Mouse (Mus musculus) G1E-ER4 (cell line): ENCODE measurements around the gene Glis3. TPM values are rescaled to one million over a fixed set of nuclear protein-coding genes. Genes with fewer than 3 reads are reported as not detected.

Source experiments
- GATA1 ChIP-seq: IDR thresholded peaks from one replicate; pipeline ENCODE4 v1.8.0; 2012; ENCODE audit warnings: low read length, inconsistent platforms
- polyA plus RNA-seq: library from polyadenylated mRNA; stranded (reverse); fragments of >175 nt; gene quantifications from 2 replicates; pipeline ENCODE4 v1.2.3, GENCODE M21; 2012

The Glis3 gene
- polyA plus RNA-seq, 1 experiment: not detected

- no peak for TF ChIP-seq GATA1
These were observed 305.4 kb downstream of the Glis3 start for GRCm38 (mm10) chr19:28374524-28374923.

DNA sequence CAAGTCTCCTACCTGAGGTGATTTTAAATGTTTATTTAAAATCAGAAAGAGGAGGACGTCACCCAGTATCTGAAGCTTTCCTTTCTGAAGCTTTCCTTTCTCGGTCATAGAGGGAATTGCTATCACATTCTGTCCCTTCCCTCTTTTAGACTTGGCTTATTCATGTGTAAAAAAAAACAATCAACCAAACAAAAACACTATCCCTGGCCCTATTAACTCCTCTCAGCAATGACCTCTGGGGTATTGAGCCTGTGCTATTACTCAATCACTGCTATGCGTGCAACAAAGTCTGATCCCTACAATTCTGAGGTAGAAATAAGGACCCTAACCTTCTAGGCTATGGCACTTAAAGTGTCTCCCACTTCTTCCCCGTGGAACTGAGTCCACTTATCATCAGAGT is 311.7 kb downstream of the Glis3 start:
- no peak for TF ChIP-seq GATA1

- TF ChIP-seq GATA1: no peak
These were observed 312.6 kb downstream of the Glis3 start for GRCm38 (mm10) chr19:28367274-28367673.

DNA sequence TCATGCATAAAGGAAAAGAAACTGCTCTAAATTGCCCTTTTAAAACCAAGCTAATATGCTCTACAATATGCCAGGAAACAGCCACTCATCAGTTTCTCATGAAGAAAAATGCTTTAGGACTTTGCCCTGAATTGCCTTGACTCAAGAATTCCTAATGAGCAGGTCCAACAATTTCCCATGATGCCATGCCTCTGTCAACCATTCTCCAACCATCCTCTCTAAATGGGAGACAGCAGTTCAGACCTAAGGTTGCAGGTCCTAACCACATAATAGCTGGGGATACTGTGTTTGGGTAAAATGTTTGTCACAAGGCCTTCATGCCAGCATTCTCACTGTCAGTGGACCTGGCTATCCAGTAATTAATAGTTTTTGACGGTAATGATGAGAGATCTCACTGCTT is 313.1 kb downstream of the Glis3 start:
- no peak for TF ChIP-seq GATA1

GRCm38 (mm10) chr19:28365897-28366296 is 314.0 kb downstream of the Glis3 start:
- TF ChIP-seq GATA1: no peak

- no peak for TF ChIP-seq GATA1
These were observed 319.0 kb downstream of the Glis3 start for GRCm38 (mm10) chr19:28360884-28361283.

DNA sequence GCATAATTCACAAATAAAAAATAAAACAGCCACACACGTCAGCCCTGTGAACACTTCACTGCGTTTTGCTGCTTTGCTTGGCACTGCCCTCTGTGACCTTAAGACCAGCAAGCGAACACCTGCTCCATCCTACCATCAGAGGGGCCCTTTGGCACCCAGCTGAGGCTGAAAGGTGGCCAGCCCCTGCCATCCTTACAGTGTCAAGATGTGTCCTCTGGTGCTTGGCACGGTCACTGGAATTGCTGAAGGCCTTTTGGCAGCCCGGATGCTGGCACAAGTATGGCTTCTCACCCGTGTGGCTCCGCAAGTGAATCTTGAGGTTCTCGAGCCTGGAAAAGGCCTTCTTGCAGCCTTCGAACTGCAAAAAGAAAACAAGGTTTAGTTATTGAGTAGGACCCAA is 322.3 kb downstream of the Glis3 start:
- no peak for TF ChIP-seq GATA1

- TF ChIP-seq GATA1: no peak
These were observed 328.5 kb downstream of the Glis3 start for GRCm38 (mm10) chr19:28351068-28352066.

GRCm38 (mm10) chr19:28347080-28347825 is 332.6 kb downstream of the Glis3 start:
- TF ChIP-seq GATA1: no peak

DNA sequence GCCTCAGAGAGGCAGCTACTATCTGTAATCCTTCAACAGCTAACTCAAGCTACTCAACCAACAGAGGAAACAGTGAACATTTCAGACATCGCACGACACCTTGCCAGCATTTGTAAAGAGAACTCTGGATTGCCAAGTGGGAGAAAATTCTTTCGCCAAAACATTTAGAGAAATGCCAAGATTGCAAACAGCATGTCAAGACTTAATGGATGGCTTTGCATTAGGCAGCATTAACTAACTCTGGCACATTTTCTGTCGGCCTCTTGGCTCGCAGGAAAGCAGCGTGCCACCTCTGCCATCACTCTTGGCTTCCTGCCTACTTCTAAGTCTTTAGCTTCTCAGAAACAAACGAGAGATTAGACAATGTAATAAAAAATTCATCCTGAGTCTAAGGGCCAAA is 336.2 kb downstream of the Glis3 start:
- TF ChIP-seq GATA1: no peak

- no peak for TF ChIP-seq GATA1
These were observed 342.3 kb downstream of the Glis3 start for GRCm38 (mm10) chr19:28337574-28337973.

- no peak for TF ChIP-seq GATA1
These were observed 343.0 kb downstream of the Glis3 start for GRCm38 (mm10) chr19:28336651-28337510.

DNA sequence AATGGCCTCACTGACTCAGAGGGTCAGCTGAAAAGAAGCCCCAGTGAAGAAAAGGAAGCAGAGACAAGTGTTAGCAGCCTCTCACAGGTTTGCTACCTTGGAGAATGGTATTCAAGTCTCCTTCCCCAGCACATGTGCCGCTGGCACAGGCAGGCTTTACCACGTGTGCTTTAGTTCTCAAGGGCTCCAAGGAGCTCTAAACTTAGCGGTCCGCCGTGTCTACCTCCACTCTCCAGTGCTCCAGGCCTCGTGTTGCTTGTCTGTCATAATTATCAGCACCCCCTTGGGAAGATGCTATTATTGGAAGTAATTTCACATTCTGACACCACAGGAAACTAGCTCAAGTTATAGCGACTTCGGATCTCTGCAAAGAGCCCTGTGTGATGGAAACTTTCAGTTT is 344.0 kb downstream of the Glis3 start:
- TF ChIP-seq GATA1: no peak

GRCm38 (mm10) chr19:28333007-28333766 is 346.7 kb downstream of the Glis3 start:
- no peak for TF ChIP-seq GATA1
